Comparison of ENCODE assay signal across 9 mouse cellular contexts in genomic region chr19:40395321-40395695, GRCm38 (mm10).
A peak's percentile ranks its signal among the peaks of the same experiment; 100 is the strongest.
DNase-seq lines count a peak whose midpoint lies in the region; ATAC-seq lines count a peak whose summit lies in the region.
"Had no signal": no experiment of that assay in that cellular context is flagged by ENCODE, and none has a peak within 500 bp of the region (broad histone marks: within the 10 kb centered on the region; RNA-seq: fewer than 3 reads in every experiment).

No protein-coding gene starts in this region.

- H3K4me1 ChIP-seq in heart, embryonic 16.5 days (ENCODE audit: control insufficient read depth, insufficient read depth, low read length), result peaks cover 30% of the 10 kb centered on the region
- H3K4me1 ChIP-seq in limb, embryonic 15.5 days, result peaks cover 18% of the 10 kb centered on the region

- H3K9ac ChIP-seq in heart, embryonic 16.5 days (ENCODE audit: low read length), result peak overlapping the region; percentile 5; the same call in 1 of the 2 replicates
- H3K9ac ChIP-seq in limb, embryonic 15.5 days, result no peak overlapping the region
- H3K9ac ChIP-seq: liver, embryonic 14.5 days had no signal

- intact Hi-C loops in heart, postnatal 10 days (cut with DNase I), result no loop called here

- H3K27me3 ChIP-seq in heart, embryonic 16.5 days (ENCODE audit: control insufficient read depth, insufficient read depth, low read length), result no peaks in the 10 kb centered on the region
- H3K27me3 ChIP-seq in limb, embryonic 15.5 days, result no peaks in the 10 kb centered on the region

- no peaks in the 10 kb centered on the region for H3K9me3 ChIP-seq in heart, embryonic 16.5 days (replicated peaks; ENCODE audit: control insufficient read depth, low read length)
- no peaks in the 10 kb centered on the region for H3K9me3 ChIP-seq in limb, embryonic 15.5 days

- peaks cover 13% of the 10 kb centered on the region; the same call in 1 of the 2 replicates for H3K36me3 ChIP-seq in heart, embryonic 16.5 days (ENCODE audit: control insufficient read depth, insufficient read depth)
- no peaks in the 10 kb centered on the region for H3K36me3 ChIP-seq in limb, embryonic 15.5 days

- H3K4me2 ChIP-seq in heart, embryonic 16.5 days (ENCODE audit: low read depth, low read length), result peak overlapping the region; percentile 3; the same call in 1 of the 2 replicates
- no peak overlapping the region for H3K4me2 ChIP-seq in limb, embryonic 15.5 days

- ATAC-seq in heart, embryonic 16.5 days (replicated peaks; ENCODE audit: extremely low read depth, insufficient read depth, low FRiP score), result 0 out of 2 replicates have a peak, but pooled peaks have one; percentile 1
- ATAC-seq in limb, embryonic 15.5 days (ENCODE audit: insufficient number of reproducible peaks, low FRiP score, low TSS enrichment, low read depth), result no peak
- ATAC-seq in cerebellum, adult (ENCODE audit: insufficient number of reproducible peaks, low FRiP score, low TSS enrichment), result no peak

- DNase-seq in heart, postnatal 10 days, result no peak
- DNase-seq in thymus, postnatal 4 days, result peak; percentile 31
- no peak for DNase-seq in thymus, postnatal 25 days
- no peak for DNase-seq in adrenal gland, adult 8-10 months
- DNase-seq in adrenal gland, adult 18-20 months (ENCODE audit: low spot score in 2 of 2), result no peak

- peak overlapping the region; percentile 86 for H3K27ac ChIP-seq in heart, embryonic 16.5 days (ENCODE audit: low read length)
- H3K27ac ChIP-seq in limb, embryonic 15.5 days, result peak overlapping the region; percentile 88
- H3K27ac ChIP-seq: liver, embryonic 14.5 days had no signal

- H3K4me3 ChIP-seq in heart, embryonic 16.5 days (ENCODE audit: low read length), result no peak overlapping the region
- H3K4me3 ChIP-seq in limb, embryonic 15.5 days, result no peak overlapping the region

- 65% methylated on average over 12 of the region's 12 CpGs for WGBS in heart, embryonic 16.5 days
- 71% methylated on average over 12 of the region's 12 CpGs for WGBS in limb, embryonic 15.5 days
